Mouse (Mus musculus) gastrocnemius, postnatal 10 days (tissue): Measurements from ENCODE around the gene Tuba8. TPM values are rescaled to one million over a fixed set of nuclear protein-coding genes. Genes with fewer than 3 reads are reported as not detected.

ENCODE experiments used
- DNase-seq: peaks from one replicate; pipeline ENCODE4 v3.0.0; 2021; ENCODE audit warnings: mixed read lengths
- long read RNA-seq, 2 experiments: library from polyadenylated mRNA; stranded (forward); transcript quantifications; one replicate each; pipeline ENCODE4 v2.0.0; 2021
- total RNA-seq, 2 experiments: library from RNA; stranded (reverse); gene quantifications; 2 replicates each; pipeline ENCODE4 v1.2.3; 2021

The Tuba8 gene
- 100 to 1,000 TPM; 160 to 206 TPM for total RNA-seq
- long read RNA-seq, experiment 1, transcript Tuba8-201 (5 exons, 2,263 nt): major isoform, 321 of 350 reads
- long read RNA-seq, experiment 1, partial matches to known transcripts: 18 of 350 reads
- long read RNA-seq, experiment 1, other reads (novel, unspliced or antisense): 11 of 350 reads
- long read RNA-seq, experiment 2, transcript Tuba8-201 (5 exons, 2,263 nt): major isoform, 444 of 467 reads
- long read RNA-seq, experiment 2, partial matches to known transcripts: 15 of 467 reads
- long read RNA-seq, experiment 2, other reads (novel, unspliced or antisense): 8 of 467 reads

DNA sequence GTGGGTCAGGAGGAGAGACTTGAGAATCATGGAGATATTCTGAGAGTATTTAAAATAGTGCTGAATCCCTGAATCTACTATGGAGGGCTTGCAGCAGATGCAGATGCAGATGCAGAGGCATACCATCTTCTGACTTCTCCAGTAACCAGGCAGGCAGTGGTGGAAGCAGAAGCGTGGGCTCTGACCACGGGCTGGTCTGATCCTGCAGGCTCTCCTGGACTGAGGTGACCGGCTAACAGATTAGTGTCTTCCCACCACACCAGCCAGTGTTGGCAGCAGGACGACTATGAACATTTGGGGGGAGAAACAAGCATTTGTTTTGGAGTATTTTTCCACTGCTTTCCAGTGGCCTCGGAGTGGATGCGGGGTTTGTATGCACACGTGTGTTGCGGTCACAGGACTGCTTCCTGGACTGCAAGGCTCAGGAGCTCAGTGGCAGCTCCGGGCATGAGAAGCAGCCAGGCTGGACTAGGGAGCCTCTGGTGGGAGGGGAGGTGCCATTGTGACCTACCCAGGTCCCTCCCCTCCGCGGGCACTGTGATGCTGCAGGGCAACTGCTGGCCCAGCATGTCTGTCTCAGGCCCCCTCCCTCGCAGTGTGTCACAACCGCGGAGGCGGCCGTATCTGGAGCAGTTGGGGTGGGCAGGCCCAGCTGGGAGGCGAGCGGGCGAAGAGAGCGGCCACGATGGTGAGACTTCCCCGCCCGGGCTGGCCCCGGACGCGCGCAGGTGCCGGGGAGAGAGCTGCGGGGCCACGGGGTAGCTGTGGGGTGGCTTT is at the start of gene Tuba8:
TSS of gene Tuba8 (plus strand) at position 548 of the 777 bp plus-strand sequence.
- DNase-seq: peak; percentile 64

GRCm38 (mm10) chr6:121162616-121163015 is 47.9 kb upstream of the Tuba8 start:
- DNase-seq: no peak

DNA sequence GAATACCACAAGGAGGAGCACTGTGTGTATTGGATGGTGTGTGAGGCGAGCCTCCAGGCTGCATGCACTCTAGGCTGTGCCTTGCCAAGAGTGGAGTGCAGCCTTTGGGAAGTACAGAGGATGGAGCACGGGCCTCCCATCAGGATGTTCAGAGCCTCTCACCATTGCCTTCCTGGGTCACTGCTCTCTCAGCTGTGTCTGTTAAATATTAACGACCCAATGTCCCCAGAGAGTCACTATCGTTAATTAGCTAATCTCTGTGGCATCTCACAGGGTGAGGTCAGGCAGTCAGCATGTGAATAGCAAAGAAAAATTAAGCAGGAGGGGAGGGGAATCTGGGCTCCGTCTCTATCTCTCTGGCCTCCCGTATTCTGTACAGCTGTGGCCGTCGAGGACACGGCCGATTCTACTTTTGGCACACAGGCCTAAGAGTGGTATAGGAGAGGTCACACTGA is 44.4 kb upstream of the Tuba8 start:
- no peak for DNase-seq

DNA sequence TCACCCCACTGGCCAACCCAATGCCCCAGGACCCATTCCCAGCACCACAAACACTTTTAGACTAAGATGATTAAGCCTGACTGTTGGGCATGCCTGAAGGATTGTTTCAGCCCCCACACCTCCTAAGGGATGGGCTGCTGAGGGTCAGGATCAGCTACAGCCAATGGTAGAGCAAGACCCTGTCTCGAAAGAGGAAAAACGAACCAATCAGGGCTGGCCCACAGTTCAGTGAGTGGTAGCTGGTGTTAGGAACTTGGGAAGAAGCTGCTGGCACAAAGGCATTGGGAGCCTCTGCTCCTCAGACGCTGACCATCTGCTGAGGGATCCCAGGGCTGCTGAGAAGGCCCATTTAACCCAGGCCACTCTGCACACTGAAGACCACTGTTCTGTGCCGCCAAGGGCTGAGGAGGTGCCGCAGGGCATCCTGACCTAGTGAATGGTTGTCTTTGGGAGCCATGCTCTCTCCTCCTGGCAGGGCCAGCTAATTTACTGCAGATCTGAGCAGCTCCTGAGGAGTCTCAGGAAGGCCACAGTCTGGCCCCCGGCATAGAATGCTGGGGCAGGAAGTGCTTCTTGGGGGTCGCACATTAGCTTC is 43.0 kb upstream of the Tuba8 start:
- DNase-seq: no peak

- DNase-seq: no peak
Observed at GRCm38 (mm10) chr6:121171102-121171501, 39.4 kb upstream of the Tuba8 start.

GRCm38 (mm10) chr6:121173471-121173870 is 37.0 kb upstream of the Tuba8 start:
- no peak for DNase-seq

GRCm38 (mm10) chr6:121174761-121175160 is 35.7 kb upstream of the Tuba8 start:
- DNase-seq: no peak

DNA sequence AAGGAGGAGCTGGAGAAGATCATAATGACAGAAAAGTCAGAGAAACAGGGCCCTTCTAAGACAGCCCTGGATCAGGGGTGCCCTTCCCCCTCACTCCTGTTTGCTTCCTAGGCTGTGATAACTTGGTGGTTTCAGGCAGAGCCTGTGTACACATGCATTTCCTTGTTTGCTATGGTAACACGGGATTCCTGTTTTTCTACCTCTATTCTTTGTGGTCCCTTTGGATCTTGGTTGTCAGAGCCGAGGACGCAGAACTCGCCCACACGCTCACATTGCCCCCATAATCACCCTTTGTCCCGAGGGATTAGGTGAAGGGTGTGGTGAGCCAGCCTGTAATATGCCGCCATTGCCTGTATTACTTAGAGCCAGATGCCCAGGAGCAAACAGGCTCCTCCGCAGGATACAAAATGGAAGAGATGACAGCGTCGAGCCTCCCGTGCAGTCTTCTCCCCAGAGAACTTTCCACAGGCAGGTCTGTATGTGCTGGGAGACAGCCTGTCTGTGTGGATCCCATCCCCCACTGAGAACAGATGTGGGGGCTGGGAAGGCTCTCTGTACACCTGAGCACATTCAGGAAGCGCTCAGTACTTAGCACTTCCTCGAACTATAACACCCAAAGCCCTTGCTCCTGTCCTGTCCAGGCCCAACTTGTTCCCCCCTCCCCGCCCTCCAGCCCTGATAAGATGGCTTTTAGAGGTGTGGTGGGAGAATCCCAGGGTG is 34.3 kb upstream of the Tuba8 start:
- no peak for DNase-seq

DNA sequence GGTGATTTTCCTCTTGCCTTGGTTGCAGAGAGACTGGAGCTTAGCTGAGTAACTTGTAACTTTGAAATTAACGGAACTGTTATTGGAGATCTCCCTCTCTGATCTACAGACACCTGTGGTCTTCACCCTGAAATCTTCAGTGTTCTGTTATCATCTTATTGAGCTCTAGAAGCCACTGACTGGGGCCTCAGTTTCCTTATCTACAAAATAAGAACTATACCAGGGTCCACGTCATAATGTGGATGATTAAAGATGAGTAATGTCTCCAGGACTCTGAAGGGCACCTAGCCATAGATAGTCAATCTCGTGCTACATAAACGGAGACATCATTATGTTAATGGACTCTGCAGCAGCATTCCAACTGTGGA is 33.8 kb upstream of the Tuba8 start:
- no peak for DNase-seq

- DNase-seq: no peak
Observed at GRCm38 (mm10) chr6:121177118-121177708, 33.3 kb upstream of the Tuba8 start.

DNA sequence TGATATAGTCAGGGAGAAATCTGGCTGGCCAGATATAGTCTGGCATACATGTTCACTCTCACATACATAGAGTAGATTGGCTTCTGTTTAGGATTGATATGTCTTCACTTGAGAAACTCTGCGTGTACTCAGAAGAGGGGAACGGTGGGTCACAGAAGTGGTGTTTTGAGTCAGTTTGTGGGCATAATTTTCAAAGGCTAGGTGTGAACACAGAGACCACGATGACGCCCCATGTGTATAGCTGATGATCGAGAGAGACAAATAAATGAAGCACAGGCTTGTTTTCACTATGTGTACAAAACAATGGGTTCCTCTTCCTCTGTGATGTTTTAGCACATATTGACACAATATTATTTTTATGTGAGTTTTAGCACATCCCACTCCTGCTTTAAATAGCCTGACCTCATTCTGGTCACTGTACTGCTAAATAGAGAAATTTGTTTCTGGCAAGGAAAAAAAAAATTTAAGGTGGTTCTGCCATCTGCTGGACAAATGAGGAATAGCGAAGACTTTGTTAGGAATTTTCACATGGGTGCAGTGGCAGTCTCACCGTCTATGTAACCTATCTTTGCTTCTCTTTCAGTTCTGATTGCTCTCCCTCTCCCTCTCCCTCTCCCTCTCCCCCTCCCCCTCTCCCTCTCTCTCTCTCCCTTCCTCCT is 31.7 kb upstream of the Tuba8 start:
- DNase-seq: no peak

DNA sequence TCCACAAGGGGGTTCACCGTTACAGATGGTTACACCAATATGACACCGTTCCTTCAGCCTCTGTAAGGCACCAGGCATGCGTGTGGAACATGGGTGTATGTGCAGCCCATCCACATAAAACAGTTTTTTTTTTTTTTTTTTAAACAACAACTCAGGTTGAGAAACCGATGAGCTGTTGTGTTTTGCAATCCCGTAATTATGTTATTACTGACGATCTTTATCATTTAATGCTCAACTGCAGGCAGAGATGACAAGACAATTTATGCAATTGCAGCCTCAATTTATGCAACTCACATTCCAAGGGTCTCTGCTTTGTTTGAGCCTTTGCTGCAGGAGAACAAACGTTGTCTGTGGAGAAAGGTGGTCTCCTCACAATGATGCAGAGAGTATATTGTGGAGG is 30.6 kb upstream of the Tuba8 start:
- no peak for DNase-seq

GRCm38 (mm10) chr6:121183414-121184173 is 26.9 kb upstream of the Tuba8 start, which contains the start of gene Pex26:
Gene Pex26, plus strand, starts transcription at chr6:121183667.
- peak; percentile 86 for DNase-seq

DNA sequence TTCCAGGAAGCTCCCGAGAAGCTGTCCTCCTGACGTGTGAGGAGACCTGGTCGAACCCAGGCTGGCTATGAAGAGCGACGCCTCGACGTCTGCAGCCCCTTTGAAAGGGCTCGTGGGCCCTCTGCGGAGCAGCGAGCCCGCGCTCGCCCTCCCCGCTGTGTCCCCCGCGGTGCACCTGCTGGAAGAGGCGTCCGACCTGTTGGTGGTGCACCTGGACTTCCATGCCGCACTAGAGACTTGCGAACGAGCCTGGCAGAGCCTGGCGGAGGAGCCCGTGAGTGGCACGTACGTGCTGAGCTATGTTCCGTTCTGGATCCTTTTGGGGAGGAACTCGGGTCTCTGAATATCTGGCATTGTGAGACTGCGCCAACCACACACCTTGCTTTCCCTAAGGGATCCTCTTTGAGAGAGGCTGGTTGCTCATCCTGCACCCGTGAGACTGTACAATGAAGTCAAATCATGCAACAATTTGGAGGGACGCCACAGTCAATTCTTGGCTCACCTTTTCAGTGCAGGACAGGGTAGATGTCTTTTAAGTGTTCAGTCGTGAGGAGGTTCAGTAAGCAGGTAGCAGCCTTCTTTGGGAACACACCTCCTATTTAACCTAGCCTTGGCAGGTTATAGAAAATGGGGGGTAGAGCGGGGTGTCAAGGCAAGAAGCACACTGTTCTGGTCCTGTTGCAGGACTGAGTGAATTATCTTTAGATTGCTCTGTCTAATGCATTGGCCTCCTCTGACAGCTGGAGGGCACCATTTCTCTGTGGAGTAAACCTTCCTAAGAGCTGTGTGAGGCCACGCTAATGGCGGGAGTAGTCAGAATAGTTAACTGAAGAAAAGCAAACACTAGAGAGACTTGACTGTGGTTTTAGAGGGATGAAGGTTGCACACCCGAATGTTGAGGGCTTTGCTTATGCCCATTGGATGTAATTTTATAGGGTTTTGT is 26.0 kb upstream of the Tuba8 start:
- no peak for DNase-seq

- DNase-seq: no peak
Observed at GRCm38 (mm10) chr6:121185232-121185631, 25.3 kb upstream of the Tuba8 start.

- no peak for DNase-seq
Observed at GRCm38 (mm10) chr6:121191261-121192009, 19.1 kb upstream of the Tuba8 start.

DNA sequence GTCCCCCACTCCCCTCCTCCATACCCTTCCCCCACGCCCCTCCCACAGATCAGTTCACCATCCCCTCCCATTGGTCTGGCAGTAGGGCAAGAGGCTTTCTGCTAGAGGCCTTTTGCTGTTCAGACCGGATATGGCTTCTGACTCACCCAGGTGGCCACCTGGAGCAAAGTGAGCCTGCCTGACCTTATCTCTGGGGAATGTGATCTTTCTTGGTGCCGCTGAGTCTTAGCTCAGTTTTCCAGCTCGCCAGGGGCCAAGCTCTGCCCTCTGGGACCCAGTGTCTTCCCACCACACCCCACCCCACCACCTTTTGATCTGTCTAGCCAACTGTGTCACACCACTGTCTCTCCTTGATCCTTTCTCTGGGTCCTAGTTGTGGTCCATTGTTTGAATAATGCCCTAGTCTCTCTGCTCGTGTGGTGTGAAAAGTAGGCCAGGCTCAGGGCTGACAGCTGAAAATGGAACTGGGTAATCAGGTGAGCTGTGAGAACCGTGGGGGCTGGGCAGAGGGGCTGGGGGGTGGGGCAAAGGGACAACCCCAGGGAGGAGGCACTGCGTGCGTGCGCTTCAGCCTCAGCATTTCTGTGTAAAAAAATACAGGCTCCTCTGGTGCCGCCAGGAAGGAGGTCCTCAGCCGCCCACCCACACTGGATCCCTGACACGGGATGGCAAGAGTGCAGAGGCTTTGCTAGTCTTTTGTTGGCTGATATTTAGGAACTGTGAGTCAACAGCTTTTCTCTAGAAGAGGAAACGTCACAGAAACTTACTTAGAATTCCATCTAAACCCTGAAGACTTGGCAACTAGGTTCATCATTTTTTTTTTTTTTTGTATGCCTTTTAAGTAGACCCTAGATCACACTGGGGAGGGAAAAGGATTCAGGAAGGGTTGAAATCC is 16.2 kb upstream of the Tuba8 start:
- no peak for DNase-seq
